ENCODE assay signal across 8 mouse cellular contexts in the genomic region with DNA sequence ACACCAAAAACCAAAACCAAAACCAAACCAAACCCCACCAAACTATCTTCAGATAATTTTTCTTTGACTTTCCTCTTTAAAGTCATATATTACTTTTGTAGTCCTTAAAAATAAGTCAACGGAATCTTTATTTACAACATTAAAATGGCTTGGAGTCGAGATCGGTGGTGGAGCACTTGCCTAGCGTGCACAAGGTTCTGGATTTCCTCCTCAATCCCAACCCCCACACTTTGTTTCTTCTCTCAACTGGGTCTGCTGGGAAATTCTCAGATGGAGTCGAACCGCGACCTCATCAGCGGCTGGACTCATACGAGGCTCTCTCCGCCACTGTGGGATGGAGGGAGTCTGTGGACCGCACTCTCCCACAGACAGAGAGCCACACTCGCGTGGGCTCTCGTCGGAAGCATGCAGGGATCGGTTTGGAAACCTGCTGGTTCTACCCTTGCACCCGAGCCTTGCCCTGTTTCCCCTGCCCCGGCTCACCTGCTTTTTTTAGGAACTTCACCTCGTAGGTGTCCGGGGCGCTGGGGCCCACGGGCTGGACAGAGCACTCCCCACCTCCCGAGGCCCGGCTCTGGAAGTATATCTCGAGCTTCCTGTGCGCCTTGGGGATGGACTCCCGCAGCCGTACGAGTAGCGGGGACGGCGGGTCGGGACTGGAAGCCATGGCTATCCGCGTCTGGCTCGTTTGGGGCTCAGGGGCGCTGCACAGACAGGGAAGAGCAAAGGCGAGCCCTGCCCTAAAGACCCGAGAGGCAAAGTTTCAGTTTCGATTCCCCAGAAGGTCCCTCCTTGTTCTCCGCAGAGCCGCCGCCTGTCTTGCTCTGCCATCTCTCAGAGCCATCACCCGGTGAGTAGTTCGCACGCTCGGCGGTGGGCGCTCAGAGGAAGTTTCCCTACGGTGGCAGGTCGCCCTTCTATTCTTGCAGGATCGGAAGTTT. TPM values are rescaled to one million over a fixed set of nuclear protein-coding genes. Genes with fewer than 3 reads are reported as not detected.
DNase-seq lines count a peak whose midpoint lies in the region; ATAC-seq lines count a peak whose summit lies in the region.

Parp9 (plus strand) TSS at position 260 of the 941 bp plus-strand sequence.
Dtx3l (minus strand) TSS at position 941 of the 941 bp plus-strand sequence.

- no peaks in the 10 kb centered on the region for H3K9me3 ChIP-seq in hindbrain, embryonic 13.5 days

- peak within 1 kb of the TSS; percentile 52 for H3K4me3 ChIP-seq in hindbrain, embryonic 13.5 days
- H3K4me3 ChIP-seq in macrophage (ENCODE audit: inconsistent target) = peak within 1 kb of the TSS; percentile 98

- peak; percentile 65 for ATAC-seq in hindbrain, embryonic 13.5 days (ENCODE audit: low FRiP score)

- 2% methylated on average over 52 of the region's 52 CpGs for WGBS in hindbrain, embryonic 13.5 days
- under 1% methylated on average over 51 of the region's 52 CpGs for WGBS in macrophage (ENCODE audit: missing documents)

- no peaks in the 10 kb centered on the region for H3K36me3 ChIP-seq in hindbrain, embryonic 13.5 days
- H3K36me3 ChIP-seq in macrophage (ENCODE audit: inconsistent target) = peaks cover 56% of the 10 kb centered on the region

- peaks cover 31% of the 10 kb centered on the region for H3K27me3 ChIP-seq in hindbrain, embryonic 13.5 days

- H3K9ac ChIP-seq in hindbrain, embryonic 13.5 days = peak within 1 kb of the TSS; percentile 73

- peaks cover 14% of the 10 kb centered on the region for H3K4me1 ChIP-seq in hindbrain, embryonic 13.5 days (replicated peaks)

- H3K79me2 ChIP-seq in macrophage (ENCODE audit: inconsistent target) = peaks cover 98% of the 10 kb centered on the region

- peak within 1 kb of the TSS; percentile 87 for H3K4me2 ChIP-seq in hindbrain, embryonic 13.5 days

- DNase-seq in R1 (ENCODE audit: low read depth, low spot score) = peak; percentile 71
- peak; percentile 52 to 54 for DNase-seq in cerebellum, postnatal 10 days
- peak; percentile 9 to 15 for DNase-seq in frontal cortex, postnatal 25 days (ENCODE audit: low spot score in 2 of 2)
- peak; percentile 9 to 37 for DNase-seq in layer of hippocampus, postnatal 14 days (ENCODE audit: low spot score in 2 of 2)
- DNase-seq in retina, postnatal 7 days (ENCODE audit: low read depth, low spot score) = peak; percentile 21
- peak; percentile 60 for DNase-seq in urinary bladder, adult 2 months (ENCODE audit: low spot score)

- no peak within 1 kb of the TSS for H3K27ac ChIP-seq in hindbrain, embryonic 13.5 days
- peak within 1 kb of the TSS; percentile 91 for H3K27ac ChIP-seq in macrophage

RNA-seq across cellular contexts. Expression of gene Parp9, which starts in this region (rescaled TPM):
- 1.8 and 1.9 TPM in 2 replicates for polyA plus RNA-seq in hindbrain, embryonic 13.5 days (2015; fragmentation: Nextera tagmentation; extraction: Ambion mirVana)
- total RNA-seq in layer of hippocampus, postnatal 14 days (2021) = 1 to 10 TPM; 3.0 to 3.1 TPM
- total RNA-seq in macrophage (2018; cell fraction: chromatin; rRNA removed) = 100 to 1,000 TPM; 130 to 963 (median 401) TPM
- total RNA-seq in macrophage (2018; cell fraction: cytosol; rRNA removed) = 100 to 1,000 TPM in 14 of 26 experiments, 10 to 100 TPM in 12; 66.6 to 228 (median 159) TPM
- total RNA-seq in macrophage (2018; cell fraction: nucleus; rRNA removed) = 100 to 1,000 TPM; 109 to 784 (median 320) TPM
- polyA plus RNA-seq in macrophage (2018) = 50.3 to 109 TPM (median 52.0 TPM) in 3 replicates
- 20.3 and 25.3 TPM in 2 replicates for polyA plus RNA-seq in urinary bladder, adult 2 months (2012; rRNA removed)

RNA-seq across cellular contexts. Expression of gene Dtx3l, which starts in this region (rescaled TPM):
- polyA plus RNA-seq in hindbrain, embryonic 13.5 days (2015; fragmentation: Nextera tagmentation; extraction: Ambion mirVana) = 1.3 and 1.5 TPM in 2 replicates
- 1 to 10 TPM; 3.2 to 3.4 TPM for total RNA-seq in layer of hippocampus, postnatal 14 days (2021)
- 100 to 1,000 TPM in 15 of 26 experiments, 10 to 100 TPM in 11; 21.3 to 323 (median 132) TPM for total RNA-seq in macrophage (2018; cell fraction: chromatin; rRNA removed)
- total RNA-seq in macrophage (2018; cell fraction: cytosol; rRNA removed) = 100 to 1,000 TPM in 20 of 26 experiments, 10 to 100 TPM in 6; 81.5 to 299 (median 201) TPM
- total RNA-seq in macrophage (2018; cell fraction: nucleus; rRNA removed) = 100 to 1,000 TPM in 16 of 26 experiments, 10 to 100 TPM in 10; 45.5 to 305 (median 229) TPM
- polyA plus RNA-seq in macrophage (2018) = 42.5 to 99.4 TPM (median 48.3 TPM) in 3 replicates
- polyA plus RNA-seq in urinary bladder, adult 2 months (2012; rRNA removed) = 13.2 and 18.3 TPM in 2 replicates

Comparison
In these comparisons a context has a peak if more than half of its experiments do, and no peak if none do; other contexts are left out.
1. DNase-seq: peak in every context shown above with its lines; median percentile 71 in R1; 60 in urinary bladder, adult 2 months; 53 in cerebellum, postnatal 10 days; 23 in layer of hippocampus, postnatal 14 days; 21 in retina, postnatal 7 days; 12 in frontal cortex, postnatal 25 days.